Mouse (Mus musculus): ENCODE measurements around the gene Efl1.

DNA sequence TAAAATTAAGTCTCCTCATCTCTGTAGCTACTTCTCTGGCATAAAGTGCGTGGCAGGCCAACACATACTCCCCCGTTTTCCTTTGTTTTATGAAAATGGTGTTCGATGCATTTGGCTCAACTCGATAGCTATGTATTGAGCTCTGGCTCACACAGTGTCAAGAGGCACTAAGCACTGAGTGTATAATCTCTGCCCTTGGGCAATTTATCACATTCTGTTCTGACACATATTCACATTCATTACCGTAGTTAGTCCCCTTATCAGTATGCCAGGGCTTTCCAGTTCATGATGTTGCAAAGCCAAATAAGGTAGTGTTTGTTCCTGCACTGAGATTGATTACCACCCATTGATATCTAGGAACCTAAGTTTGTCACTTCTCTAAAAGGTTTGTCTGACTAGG lies 71.3 kb downstream of the Efl1 start:
- no peak for TF ChIP-seq POLR2A (IDR thresholded peaks at IDR 0.05; ENCODE audit: borderline replicate concordance, low read depth, low read length)
- TF ChIP-seq CTCF (IDR thresholded peaks at IDR 0.05; ENCODE audit: low read depth, low read length) = no peak

All from bone marrow macrophage, adult 2 months (primary cell).